Mouse (Mus musculus): Measurements from ENCODE around the gene Kcnj12. TPM values are rescaled to one million over a fixed set of nuclear protein-coding genes. Genes with fewer than 3 reads are reported as not detected.

Kcnj12 gene
- polyA plus RNA-seq, 1 experiment from 2014 or later: 2.6 TPM

GRCm38 (mm10) chr11:61112323-61112995 is 90.1 kb downstream of the Kcnj12 start:
- 67% methylated on average over 8 of the region's 8 CpGs for WGBS
- Histone ChIP-seq H3K4me3 (no peak overlapping the region), H3K27me3 (replicated peaks) (no peaks in the 10 kb centered on the region), H3K36me3 (no peaks in the 10 kb centered on the region), H3K9ac (no peak overlapping the region), H3K9me3 (no peaks in the 10 kb centered on the region), H3K4me2 (no peak overlapping the region), H3K4me1 (peaks cover 18% of the 10 kb centered on the region), H3K27ac (replicated peaks) (no peak overlapping the region)
- ATAC-seq (ENCODE audit: extremely low read depth, insufficient number of reproducible peaks, low FRiP score, low TSS enrichment): no peak

- H3K4me2 ChIP-seq: no peak overlapping the region
- H3K4me3 ChIP-seq: no peak overlapping the region
- H3K27me3 ChIP-seq (replicated peaks): no peaks in the 10 kb centered on the region
- no peaks in the 10 kb centered on the region for H3K4me1 ChIP-seq
- WGBS: 52% methylated on average over 8 of the region's 8 CpGs
- H3K27ac ChIP-seq (replicated peaks): no peak overlapping the region
- no peak for ATAC-seq (ENCODE audit: extremely low read depth, insufficient number of reproducible peaks, low FRiP score, low TSS enrichment)
- no peak overlapping the region for H3K9ac ChIP-seq
- no peaks in the 10 kb centered on the region for H3K9me3 ChIP-seq
- no peaks in the 10 kb centered on the region for H3K36me3 ChIP-seq
Observed at GRCm38 (mm10) chr11:61116226-61116625, 93.9 kb downstream of the Kcnj12 start.

- Histone ChIP-seq H3K9me3 (no peaks in the 10 kb centered on the region), H3K4me2 (no peak overlapping the region), H3K27me3 (replicated peaks) (no peaks in the 10 kb centered on the region), H3K4me1 (no peaks in the 10 kb centered on the region), H3K9ac (no peak overlapping the region), H3K4me3 (no peak overlapping the region), H3K36me3 (no peaks in the 10 kb centered on the region), H3K27ac (replicated peaks) (no peak overlapping the region)
- no peak for ATAC-seq (ENCODE audit: extremely low read depth, insufficient number of reproducible peaks, low FRiP score, low TSS enrichment)
- WGBS: 68% methylated on average over 3 of the region's 3 CpGs
Observed at GRCm38 (mm10) chr11:61119996-61120583, 97.7 kb downstream of the Kcnj12 start.

Other genes with a start within 250 kb of the Kcnj12 start
- gene Top3a, start 245.2 kb upstream of the Kcnj12 start, polyA plus RNA-seq (2015; fragmentation: Nextera tagmentation; extraction: Ambion mirVana): 9.7 and 11.0 TPM in 2 replicates
- 3.7 and 3.9 TPM in 2 replicates for gene Smcr8, start 245.0 kb upstream of the Kcnj12 start, polyA plus RNA-seq (2015; fragmentation: Nextera tagmentation; extraction: Ambion mirVana)
- 40.4 and 42.8 TPM in 2 replicates for gene Shmt1, start 210.8 kb upstream of the Kcnj12 start, polyA plus RNA-seq (2015; fragmentation: Nextera tagmentation; extraction: Ambion mirVana)
- gene Dhrs7b, start 191.9 kb upstream of the Kcnj12 start, polyA plus RNA-seq (2015; fragmentation: Nextera tagmentation; extraction: Ambion mirVana): 30.9 and 35.9 TPM in 2 replicates
- 60.6 and 68.6 TPM in 2 replicates for gene Tmem11, start 143.3 kb upstream of the Kcnj12 start, polyA plus RNA-seq (2015; fragmentation: Nextera tagmentation; extraction: Ambion mirVana)
- gene Natd1, start 107.8 kb upstream of the Kcnj12 start, polyA plus RNA-seq (2015; fragmentation: Nextera tagmentation; extraction: Ambion mirVana): 19.8 and 23.4 TPM in 2 replicates
- 73.6 and 78.1 TPM in 2 replicates for gene Map2k3, start 90.5 kb upstream of the Kcnj12 start, polyA plus RNA-seq (2015; fragmentation: Nextera tagmentation; extraction: Ambion mirVana)
- 1.6 and 2.4 TPM in 2 replicates for gene Tnfrsf13b, start 104.2 kb downstream of the Kcnj12 start, polyA plus RNA-seq (2015; fragmentation: Nextera tagmentation; extraction: Ambion mirVana)
- 69.9 and 76.1 TPM in 2 replicates for gene Usp22, start 152.5 kb downstream of the Kcnj12 start, polyA plus RNA-seq (2015; fragmentation: Nextera tagmentation; extraction: Ambion mirVana)
- 0.08 and 0.17 TPM in 2 replicates for gene Aldh3a1, start 185.0 kb downstream of the Kcnj12 start, polyA plus RNA-seq (2015; fragmentation: Nextera tagmentation; extraction: Ambion mirVana)
- 26.0 and 26.9 TPM in 2 replicates for gene Aldh3a2, start 244.9 kb downstream of the Kcnj12 start, polyA plus RNA-seq (2015; fragmentation: Nextera tagmentation; extraction: Ambion mirVana)

Measured in heart, embryonic 13.5 days (tissue).